Mouse (Mus musculus) ES-Bruce4 (cell line): ENCODE data around the gene Klhl11.

Experiments
- CTCF ChIP-seq: IDR thresholded peaks from one replicate; pipeline ENCODE4 v1.8.1; 2011; ENCODE audit warnings: low read depth, low read length
- POLR2A ChIP-seq: IDR thresholded peaks from one replicate; pipeline ENCODE4 v1.8.1; 2011; ENCODE audit warnings: low read length; ENCODE audit not compliant: insufficient read depth

GRCm38 (mm10) chr11:100430052-100430451 is 42.5 kb downstream of the Klhl11 start:
- no peak for TF ChIP-seq POLR2A
- TF ChIP-seq CTCF, result no peak
